Mouse (Mus musculus): Measurements from ENCODE around the gene Vav2.

The Vav2 gene

GRCm38 (mm10) chr2:27412245-27412800 lies 14.5 kb downstream of the Vav2 start:
- no peak for ATAC-seq (ENCODE audit: insufficient number of reproducible peaks, low FRiP score, low TSS enrichment)

GRCm38 (mm10) chr2:27411688-27412174 lies 15.1 kb downstream of the Vav2 start:
- ATAC-seq (ENCODE audit: insufficient number of reproducible peaks, low FRiP score, low TSS enrichment) = no peak

- ATAC-seq (ENCODE audit: insufficient number of reproducible peaks, low FRiP score, low TSS enrichment) = no peak
Observed at GRCm38 (mm10) chr2:27410518-27411140, 16.2 kb downstream of the Vav2 start.

- no peak for ATAC-seq (ENCODE audit: insufficient number of reproducible peaks, low FRiP score, low TSS enrichment)
Observed at GRCm38 (mm10) chr2:27408194-27408593, 18.6 kb downstream of the Vav2 start.

GRCm38 (mm10) chr2:27406928-27407327 lies 19.9 kb downstream of the Vav2 start:
- ATAC-seq (ENCODE audit: insufficient number of reproducible peaks, low FRiP score, low TSS enrichment) = no peak

GRCm38 (mm10) chr2:27405094-27405884 lies 21.5 kb downstream of the Vav2 start:
- no peak for ATAC-seq (ENCODE audit: insufficient number of reproducible peaks, low FRiP score, low TSS enrichment)

GRCm38 (mm10) chr2:27404375-27405093 lies 22.3 kb downstream of the Vav2 start:
- ATAC-seq (ENCODE audit: insufficient number of reproducible peaks, low FRiP score, low TSS enrichment) = no peak

GRCm38 (mm10) chr2:27401544-27401943 lies 25.3 kb downstream of the Vav2 start:
- no peak for ATAC-seq (ENCODE audit: insufficient number of reproducible peaks, low FRiP score, low TSS enrichment)

GRCm38 (mm10) chr2:27400083-27400482 lies 26.8 kb downstream of the Vav2 start:
- ATAC-seq (ENCODE audit: insufficient number of reproducible peaks, low FRiP score, low TSS enrichment) = no peak

- ATAC-seq (ENCODE audit: insufficient number of reproducible peaks, low FRiP score, low TSS enrichment) = no peak
Observed at GRCm38 (mm10) chr2:27396656-27397440, 30.0 kb downstream of the Vav2 start.

- no peak for ATAC-seq (ENCODE audit: insufficient number of reproducible peaks, low FRiP score, low TSS enrichment)
Observed at GRCm38 (mm10) chr2:27394158-27394832, 32.5 kb downstream of the Vav2 start.

GRCm38 (mm10) chr2:27392278-27392677 lies 34.6 kb downstream of the Vav2 start:
- no peak for ATAC-seq (ENCODE audit: insufficient number of reproducible peaks, low FRiP score, low TSS enrichment)

GRCm38 (mm10) chr2:27390775-27391174 lies 36.1 kb downstream of the Vav2 start:
- ATAC-seq (ENCODE audit: insufficient number of reproducible peaks, low FRiP score, low TSS enrichment) = no peak

GRCm38 (mm10) chr2:27390325-27390724 lies 36.5 kb downstream of the Vav2 start:
- no peak for ATAC-seq (ENCODE audit: insufficient number of reproducible peaks, low FRiP score, low TSS enrichment)

- no peak for ATAC-seq (ENCODE audit: insufficient number of reproducible peaks, low FRiP score, low TSS enrichment)
Observed at GRCm38 (mm10) chr2:27389272-27390162, 37.3 kb downstream of the Vav2 start.

GRCm38 (mm10) chr2:27387209-27387608 lies 39.6 kb downstream of the Vav2 start:
- ATAC-seq (ENCODE audit: insufficient number of reproducible peaks, low FRiP score, low TSS enrichment) = no peak

- ATAC-seq (ENCODE audit: insufficient number of reproducible peaks, low FRiP score, low TSS enrichment) = no peak
Observed at GRCm38 (mm10) chr2:27381698-27382097, 45.1 kb downstream of the Vav2 start.

- ATAC-seq (ENCODE audit: insufficient number of reproducible peaks, low FRiP score, low TSS enrichment) = no peak
Observed at GRCm38 (mm10) chr2:27381254-27381653, 45.6 kb downstream of the Vav2 start.

GRCm38 (mm10) chr2:27377876-27378275 lies 49.0 kb downstream of the Vav2 start:
- no peak for ATAC-seq (ENCODE audit: insufficient number of reproducible peaks, low FRiP score, low TSS enrichment)
